Mouse (Mus musculus) limb, embryonic 13.5 days (tissue): ENCODE data around the gene Lat. TPM values are rescaled to one million over a fixed set of nuclear protein-coding genes. Genes with fewer than 3 reads are reported as not detected.

Experiments used
- ATAC-seq: fragments of 200-750 bp; cut with Nextera tagmentation; 2 replicates; pipeline ENCODE4 v1.8.0; 2017; ENCODE audit warnings: low read depth, moderate number of reproducible peaks, moderate TSS enrichment; ENCODE audit not compliant: low FRiP score
- H3K27ac ChIP-seq: fragments of 300-500 bp; sonication (generic); 2 replicates; pipeline ENCODE4 v1.5.1; 2015; ENCODE audit warnings: inconsistent platforms, mild to moderate bottlenecking, moderate library complexity
- H3K27me3 ChIP-seq: fragments of 300-500 bp; sonication (generic); 2 replicates; pipeline ENCODE4 v1.6.1; 2015; ENCODE audit warnings: mild to moderate bottlenecking, inconsistent platforms
- H3K36me3 ChIP-seq: fragments of 300-500 bp; sonication (generic); 2 replicates; pipeline ENCODE4 v1.6.1; 2015; ENCODE audit warnings: inconsistent platforms, mild to moderate bottlenecking, moderate library complexity
- H3K4me1 ChIP-seq: fragments of 300-500 bp; sonication (generic); 2 replicates; pipeline ENCODE4 v1.6.1; 2015; ENCODE audit warnings: inconsistent platforms
- H3K4me2 ChIP-seq: fragments of 300-500 bp; sonication (generic); replicated peaks from 2 replicates; pipeline ENCODE4 v1.6.1; 2015; ENCODE audit warnings: inconsistent platforms, mild to moderate bottlenecking, moderate library complexity
- H3K4me3 ChIP-seq: fragments of 300-500 bp; sonication (generic); 2 replicates; pipeline ENCODE4 v1.5.1; 2015; ENCODE audit warnings: moderate library complexity, mild to moderate bottlenecking, inconsistent platforms
- H3K9ac ChIP-seq: fragments of 300-500 bp; sonication (generic); 2 replicates; pipeline ENCODE4 v1.6.1; 2015; ENCODE audit warnings: mild to moderate bottlenecking, inconsistent platforms
- H3K9me3 ChIP-seq: fragments of 300-500 bp; sonication (generic); 2 replicates; pipeline ENCODE4 v1.6.1; 2016; ENCODE audit warnings: inconsistent platforms
- WGBS: fragments of 180-500 bp; shearing (Covaris S2); methylation state at CpG from one replicate; pipeline ENCODE4 v1.1.7; 2015; 5-methylcytosine and 5-hydroxymethylcytosine counted together
- polyA plus RNA-seq: library from polyadenylated mRNA; unstranded; fragments of >200 nt; fragmentation: Nextera tagmentation; extraction: Ambion mirVana; gene quantifications from 2 replicates; pipeline ENCODE4 v1.2.1, GENCODE M21; 2015

Gene Lat
- polyA plus RNA-seq, 1 experiment from 2014 or later = 2.9 TPM

DNA sequence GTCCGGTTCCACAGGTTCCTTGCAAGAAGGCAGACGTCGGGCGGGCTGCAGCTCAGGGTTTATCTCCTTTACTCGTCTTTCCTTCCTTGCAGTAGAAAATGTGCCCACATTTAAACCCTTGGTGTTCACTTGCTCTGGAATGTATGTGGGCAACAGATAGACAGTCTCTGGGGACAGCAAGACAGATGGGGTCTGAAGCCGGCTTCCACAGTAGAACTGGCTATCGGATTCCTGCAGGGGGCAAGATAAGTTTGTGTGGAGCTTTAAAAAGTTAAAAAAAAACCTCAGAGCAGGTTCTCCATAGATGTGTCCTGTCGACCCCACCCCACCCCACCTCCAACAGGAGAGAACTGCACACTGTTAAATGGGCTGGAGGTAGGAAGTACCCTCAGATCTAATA, 21.1 kb downstream of the Lat start:
- H3K27me3 ChIP-seq = peaks cover 4% of the 10 kb centered on the region; the same call in 1 of the 2 replicates
- no peak overlapping the region for H3K27ac ChIP-seq
- WGBS = 71% methylated on average over 8 of the region's 8 CpGs
- H3K9ac ChIP-seq = no peak overlapping the region
- no peaks in the 10 kb centered on the region for H3K36me3 ChIP-seq
- H3K4me3 ChIP-seq = no peak overlapping the region
- 0 out of 2 replicates have a peak, but pooled peaks cover 5% of the 10 kb centered on the region for H3K4me1 ChIP-seq
- H3K4me2 ChIP-seq = no peak overlapping the region
- no peak for ATAC-seq
- no peaks in the 10 kb centered on the region for H3K9me3 ChIP-seq

DNA sequence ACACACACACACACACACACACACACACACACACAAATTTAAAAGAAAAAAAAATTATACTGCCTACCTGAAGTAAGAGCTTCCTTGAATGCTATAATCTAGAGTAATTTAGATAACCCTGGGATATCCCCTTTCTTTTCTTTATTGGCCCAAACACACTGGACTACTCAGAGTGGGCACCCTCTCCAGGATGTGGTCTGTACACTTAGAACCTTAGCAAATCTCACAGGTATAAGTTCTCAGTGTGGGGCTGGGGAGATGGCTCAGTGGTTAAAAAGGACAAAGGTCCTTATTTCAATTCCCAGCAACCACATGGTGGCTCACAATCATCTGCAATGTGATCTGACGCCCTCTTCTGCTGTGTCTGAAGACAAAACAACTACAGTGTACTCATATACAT, 22.3 kb downstream of the Lat start:
- no peak for ATAC-seq
- no peaks in the 10 kb centered on the region for H3K9me3 ChIP-seq
- peaks cover 4% of the 10 kb centered on the region; the same call in 1 of the 2 replicates for H3K27me3 ChIP-seq
- no peak overlapping the region for H3K4me2 ChIP-seq
- WGBS = 71% methylated on average over 1 of the region's 1 CpGs
- no peak overlapping the region for H3K9ac ChIP-seq
- H3K4me3 ChIP-seq = no peak overlapping the region
- no peaks in the 10 kb centered on the region for H3K36me3 ChIP-seq
- no peak overlapping the region for H3K27ac ChIP-seq
- 0 out of 2 replicates have a peak, but pooled peaks cover 5% of the 10 kb centered on the region for H3K4me1 ChIP-seq

DNA sequence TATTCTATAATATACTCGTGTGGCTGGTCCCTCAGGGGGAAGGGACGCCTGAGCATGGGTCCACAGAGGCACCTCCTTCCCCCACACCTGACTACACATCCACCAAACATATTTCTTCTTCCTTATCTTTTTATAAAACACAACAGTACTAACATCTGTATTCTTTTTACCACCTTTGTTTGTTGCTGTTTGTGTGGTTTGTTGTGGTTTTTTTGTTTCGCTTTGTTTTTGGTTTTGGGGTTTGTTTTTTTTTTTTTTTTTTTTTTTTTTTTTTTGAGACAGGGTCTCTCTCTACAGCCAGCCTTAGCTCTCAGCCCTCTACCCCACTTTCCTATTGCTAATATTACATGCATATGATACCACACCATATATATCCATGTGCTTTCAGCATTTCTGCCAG, 23.4 kb downstream of the Lat start:
- Histone ChIP-seq H3K4me1 (0 out of 2 replicates have a peak, but pooled peaks cover 5% of the 10 kb centered on the region), H3K27me3 (peaks cover 4% of the 10 kb centered on the region; the same call in 1 of the 2 replicates), H3K9me3 (no peaks in the 10 kb centered on the region), H3K9ac (no peak overlapping the region), H3K36me3 (no peaks in the 10 kb centered on the region), H3K4me3 (no peak overlapping the region), H3K27ac (no peak overlapping the region), H3K4me2 (no peak overlapping the region)
- 44% methylated on average over 3 of the region's 3 CpGs for WGBS
- no peak for ATAC-seq

DNA sequence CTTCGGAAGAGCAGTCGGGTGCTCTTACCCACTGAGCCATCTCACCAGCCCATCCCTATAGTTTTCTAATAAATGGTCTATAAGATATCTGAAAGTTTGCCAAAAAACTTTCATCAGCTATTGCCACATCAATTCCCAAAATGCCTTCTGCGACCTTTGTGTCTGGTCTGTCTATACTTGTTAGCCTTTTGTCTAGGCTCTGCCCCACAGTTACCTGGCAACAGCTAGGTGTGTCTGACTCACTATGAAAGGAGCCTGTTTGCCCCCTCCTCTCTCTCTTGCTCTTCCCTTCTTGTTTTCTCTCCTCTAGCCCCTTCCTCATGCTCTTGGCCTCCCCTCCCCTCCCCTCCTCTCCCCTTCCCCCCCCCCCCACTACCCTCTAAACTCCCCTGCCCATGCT, 23.8 kb downstream of the Lat start:
- no peak overlapping the region for H3K4me2 ChIP-seq
- WGBS = 71% methylated on average over 3 of the region's 3 CpGs
- no peak overlapping the region for H3K9ac ChIP-seq

DNA sequence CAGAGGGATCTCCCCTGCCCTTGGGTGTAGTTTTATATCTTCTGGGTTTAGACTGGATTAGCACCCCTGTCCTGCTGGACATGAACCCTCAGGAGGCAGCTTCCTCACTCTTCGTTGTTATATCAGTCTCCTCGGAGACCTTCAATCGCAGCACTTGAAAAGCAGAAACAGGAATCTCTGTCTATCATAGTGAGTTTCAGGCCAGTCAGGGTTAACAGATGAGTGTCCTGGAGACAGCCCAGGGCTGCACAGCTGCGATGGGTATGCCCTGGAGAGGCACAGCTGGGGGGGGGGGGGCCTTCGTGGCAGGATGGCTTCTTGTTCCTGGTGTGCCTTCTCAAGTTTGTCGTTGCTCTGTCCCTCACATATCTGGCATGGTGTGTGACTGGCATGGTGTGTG, 28.5 kb downstream of the Lat start:
- no peak overlapping the region for H3K4me3 ChIP-seq
- no peak for ATAC-seq
- H3K9ac ChIP-seq = peak overlapping the region; percentile 25; the same call in 1 of the 2 replicates
- no peaks in the 10 kb centered on the region for H3K36me3 ChIP-seq
- H3K9me3 ChIP-seq = no peaks in the 10 kb centered on the region
- WGBS = 47% methylated on average over 6 of the region's 6 CpGs
- H3K27me3 ChIP-seq = no peaks in the 10 kb centered on the region
- H3K4me1 ChIP-seq = peaks cover 14% of the 10 kb centered on the region; the same call in 1 of the 2 replicates
- H3K4me2 ChIP-seq = no peak overlapping the region
- no peak overlapping the region for H3K27ac ChIP-seq

More for the DNA sequence above, 23.8 kb downstream of the Lat start:
- no peak overlapping the region for H3K27ac ChIP-seq
- no peaks in the 10 kb centered on the region for H3K9me3 ChIP-seq
- H3K4me3 ChIP-seq = no peak overlapping the region
- ATAC-seq = no peak
- H3K4me1 ChIP-seq = 0 out of 2 replicates have a peak, but pooled peaks cover 5% of the 10 kb centered on the region
- no peaks in the 10 kb centered on the region for H3K36me3 ChIP-seq
- peaks cover under 1% of the 10 kb centered on the region; the same call in 1 of the 2 replicates for H3K27me3 ChIP-seq

DNA sequence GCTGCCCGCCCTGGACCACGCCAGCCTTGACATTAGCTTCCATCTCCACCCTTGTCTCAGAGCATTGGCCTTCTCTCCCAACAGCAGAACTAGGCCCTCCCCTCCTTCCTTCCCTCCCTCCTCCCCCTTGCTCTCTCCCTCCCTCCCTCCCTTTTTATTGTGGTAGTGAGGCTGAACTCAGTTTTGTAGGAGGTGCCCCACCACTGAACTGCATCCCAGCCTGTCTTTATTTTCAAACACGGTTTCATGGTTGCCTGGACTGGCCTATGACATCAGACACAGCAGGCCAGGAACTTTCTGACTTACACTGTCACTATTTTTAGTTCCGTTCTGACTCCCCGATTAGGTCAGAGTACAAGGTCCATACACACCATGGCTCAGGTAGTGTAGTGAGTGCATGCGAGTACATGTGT, 29.2 kb downstream of the Lat start:
- Histone ChIP-seq H3K4me3 (no peak overlapping the region), H3K4me2 (no peak overlapping the region), H3K4me1 (peaks cover 14% of the 10 kb centered on the region; the same call in 1 of the 2 replicates), H3K9me3 (no peaks in the 10 kb centered on the region), H3K27me3 (no peaks in the 10 kb centered on the region), H3K9ac (peak overlapping the region; percentile 25; the same call in 1 of the 2 replicates), H3K27ac (no peak overlapping the region), H3K36me3 (no peaks in the 10 kb centered on the region)
- 68% methylated on average over 6 of the region's 6 CpGs for WGBS
- ATAC-seq = no peak

DNA sequence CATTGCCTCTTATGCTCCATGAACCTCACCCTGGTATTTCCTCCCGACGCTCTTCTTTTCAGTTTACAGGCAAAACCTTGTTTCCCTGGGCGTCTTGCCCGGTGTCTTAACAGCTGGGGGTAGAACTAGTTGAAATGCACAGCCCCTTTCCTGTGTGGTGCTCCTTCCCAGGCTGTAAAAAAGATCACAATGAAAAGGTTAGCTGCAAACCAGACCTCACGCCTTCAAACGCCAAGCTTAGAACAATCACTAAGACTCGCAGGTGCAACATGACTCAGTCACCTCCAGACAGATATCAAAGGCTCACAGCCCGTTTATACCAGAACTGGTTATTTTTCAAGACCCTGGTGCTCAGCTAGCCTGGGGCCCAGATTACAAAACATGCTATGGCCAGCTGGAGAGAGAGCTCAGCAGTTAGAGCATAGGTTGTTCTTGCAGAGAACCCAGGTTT, 29.8 kb downstream of the Lat start:
- Histone ChIP-seq H3K27ac (no peak overlapping the region), H3K4me3 (no peak overlapping the region), H3K4me1 (peaks cover 10% of the 10 kb centered on the region; the same call in 1 of the 2 replicates), H3K36me3 (no peaks in the 10 kb centered on the region), H3K9me3 (no peaks in the 10 kb centered on the region), H3K27me3 (no peaks in the 10 kb centered on the region), H3K9ac (no peak overlapping the region), H3K4me2 (no peak overlapping the region)
- ATAC-seq = 0 out of 2 replicates have a peak, but pooled peaks have one; percentile 36
- 61% methylated on average over 8 of the region's 8 CpGs for WGBS

DNA sequence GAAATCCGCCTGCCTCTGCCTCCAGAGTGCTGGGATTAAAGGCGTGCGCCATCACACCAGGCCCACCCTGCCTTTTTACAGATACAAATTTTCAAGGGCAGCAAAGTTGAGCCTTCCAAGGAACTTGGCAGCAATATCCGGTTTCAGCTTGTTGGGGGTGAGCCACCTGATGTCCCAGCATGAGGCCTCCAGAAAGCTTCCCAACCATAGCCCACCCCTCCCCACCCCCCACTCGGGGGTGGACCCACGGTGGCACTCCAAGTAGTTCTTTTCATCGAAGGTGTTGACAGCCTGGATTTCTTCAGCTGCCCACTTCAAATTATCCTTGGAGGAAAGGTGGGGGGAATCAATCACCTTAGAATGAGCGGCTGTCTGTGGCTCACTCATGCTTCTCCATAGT, 30.5 kb downstream of the Lat start:
- H3K9me3 ChIP-seq = no peaks in the 10 kb centered on the region
- H3K4me1 ChIP-seq = peaks cover 9% of the 10 kb centered on the region; the same call in 1 of the 2 replicates
- no peak overlapping the region for H3K27ac ChIP-seq
- 81% methylated on average over 8 of the region's 8 CpGs for WGBS
- H3K36me3 ChIP-seq = no peaks in the 10 kb centered on the region
- H3K4me2 ChIP-seq = no peak overlapping the region
- no peak overlapping the region for H3K4me3 ChIP-seq
- no peaks in the 10 kb centered on the region for H3K27me3 ChIP-seq
- H3K9ac ChIP-seq = no peak overlapping the region
- ATAC-seq = no peak

DNA sequence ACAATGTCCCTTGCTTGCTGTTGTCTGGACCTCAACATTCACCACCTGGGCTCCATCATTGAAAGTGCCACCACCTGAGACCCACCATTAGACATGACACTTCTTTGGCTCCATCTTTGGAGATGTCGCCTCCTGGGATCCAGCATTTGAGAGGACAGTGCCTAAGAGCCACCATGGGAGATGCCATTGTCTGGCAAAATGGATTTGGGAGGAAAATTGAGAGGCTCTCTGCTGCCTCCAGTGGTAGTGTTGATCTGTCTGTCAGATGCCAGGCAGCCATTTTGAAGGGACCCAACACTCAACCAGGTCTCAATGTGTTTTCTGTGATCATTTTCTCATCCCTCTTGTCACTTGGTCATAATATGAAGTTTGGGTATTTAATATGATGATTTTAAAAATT, 33.8 kb downstream of the Lat start:
- no peak overlapping the region for H3K4me3 ChIP-seq
- H3K36me3 ChIP-seq = no peaks in the 10 kb centered on the region
- H3K9me3 ChIP-seq = no peaks in the 10 kb centered on the region
- ATAC-seq = no peak
- H3K27me3 ChIP-seq = no peaks in the 10 kb centered on the region
- H3K4me2 ChIP-seq = no peak overlapping the region
- H3K4me1 ChIP-seq = peaks cover 9% of the 10 kb centered on the region; the same call in 1 of the 2 replicates
- H3K9ac ChIP-seq = no peak overlapping the region
- WGBS = 86% methylated on average over 1 of the region's 1 CpGs
- H3K27ac ChIP-seq = no peak overlapping the region

DNA sequence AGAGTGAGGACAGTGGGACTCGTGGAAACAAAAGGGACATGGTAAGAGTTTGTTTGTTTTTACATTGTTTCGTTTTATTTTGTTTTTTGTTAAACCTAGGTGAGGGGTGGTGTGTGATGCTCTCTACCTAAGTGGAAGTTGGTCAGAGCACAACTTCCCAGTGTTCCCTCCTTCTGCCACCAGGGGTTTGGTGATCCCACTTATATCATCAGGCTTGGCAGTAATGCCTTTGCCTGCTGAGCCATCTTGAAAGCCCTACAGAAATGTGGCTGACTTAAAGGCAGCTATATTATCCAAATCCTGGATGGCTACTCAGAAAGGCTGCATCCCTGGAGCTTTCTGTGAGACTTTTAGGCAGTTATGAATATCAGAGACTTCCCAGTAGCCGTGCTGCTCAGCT, 36.7 kb downstream of the Lat start:
- Histone ChIP-seq H3K27me3 (no peaks in the 10 kb centered on the region), H3K9me3 (no peaks in the 10 kb centered on the region), H3K4me2 (no peak overlapping the region), H3K9ac (no peak overlapping the region), H3K27ac (no peak overlapping the region), H3K4me1 (no peaks in the 10 kb centered on the region), H3K36me3 (no peaks in the 10 kb centered on the region), H3K4me3 (no peak overlapping the region)
- no peak for ATAC-seq
- 66% methylated on average over 3 of the region's 3 CpGs for WGBS

DNA sequence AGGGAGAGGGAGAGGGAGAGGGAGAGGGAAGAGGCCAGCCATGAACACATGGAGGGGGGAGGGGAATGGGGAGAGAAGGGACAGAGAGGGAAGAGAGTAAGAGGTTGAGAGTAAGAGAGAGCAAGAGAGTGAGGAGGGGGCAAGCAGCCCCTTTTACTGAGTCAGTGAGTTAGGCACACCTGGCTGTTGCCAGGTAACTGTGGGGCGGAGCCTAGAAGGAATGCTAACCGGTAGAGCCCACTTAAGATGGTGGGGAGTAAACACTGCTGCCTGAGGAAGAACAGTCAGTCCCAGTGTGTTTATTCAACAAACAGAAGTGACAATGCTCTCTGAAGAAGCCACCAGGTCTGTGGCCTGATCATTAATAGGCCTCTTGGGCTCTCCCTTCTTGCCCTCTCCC, 38.7 kb downstream of the Lat start:
- Histone ChIP-seq H3K27me3 (peaks cover 7% of the 10 kb centered on the region), H3K4me3 (no peak overlapping the region), H3K9ac (no peak overlapping the region), H3K4me2 (no peak overlapping the region), H3K36me3 (no peaks in the 10 kb centered on the region), H3K9me3 (no peaks in the 10 kb centered on the region), H3K27ac (no peak overlapping the region), H3K4me1 (no peaks in the 10 kb centered on the region)
- 65% methylated on average over 2 of the region's 2 CpGs for WGBS
- no peak for ATAC-seq

DNA sequence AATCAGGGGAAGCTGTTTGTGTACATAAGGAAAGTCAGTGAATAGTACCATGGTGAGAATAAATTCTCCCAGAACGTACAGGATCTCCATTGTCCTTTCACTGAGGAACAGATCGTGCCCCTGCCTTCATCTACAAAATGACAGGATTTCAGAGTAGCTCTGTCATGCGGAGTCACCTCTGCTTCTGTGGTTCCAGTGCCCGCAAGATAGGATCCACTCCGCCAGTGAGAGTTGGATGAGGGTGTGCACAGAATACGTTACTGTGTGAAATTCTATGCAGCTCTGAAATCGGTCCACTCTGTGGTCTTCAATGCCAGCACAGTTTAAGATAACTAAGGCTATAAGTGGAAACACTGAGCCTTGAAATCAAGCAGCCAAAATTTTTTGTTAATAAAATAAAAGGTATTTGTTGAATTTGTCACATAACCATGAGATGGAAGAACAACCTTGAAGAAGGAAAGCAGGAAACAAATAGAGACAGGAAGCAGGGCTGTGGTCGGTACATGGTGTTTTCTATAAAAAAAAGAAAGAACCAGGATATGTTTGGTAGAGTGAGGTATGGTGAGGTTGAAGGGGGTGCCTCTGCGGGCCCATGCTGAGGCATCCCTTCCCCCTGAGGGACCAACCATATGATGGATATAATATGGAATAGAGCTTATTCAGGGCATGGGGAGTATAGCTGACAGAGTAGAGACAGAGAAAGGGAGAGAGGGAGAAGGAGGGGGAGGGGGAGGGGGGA, 39.3 kb downstream of the Lat start:
- no peaks in the 10 kb centered on the region for H3K36me3 ChIP-seq
- WGBS = 87% methylated on average over 9 of the region's 9 CpGs
- no peak overlapping the region for H3K4me3 ChIP-seq
- no peak overlapping the region for H3K4me2 ChIP-seq
- ATAC-seq = no peak
- no peak overlapping the region for H3K27ac ChIP-seq
- no peak overlapping the region for H3K9ac ChIP-seq
- H3K27me3 ChIP-seq = peaks cover 12% of the 10 kb centered on the region
- H3K4me1 ChIP-seq = no peaks in the 10 kb centered on the region
- no peaks in the 10 kb centered on the region for H3K9me3 ChIP-seq
